Mouse (Mus musculus): Measurements from ENCODE around the gene Ccpg1.

Gene Ccpg1

GRCm38 (mm10) chr9:72985250-72986220, at the start of gene Ccpg1, which contains the start of gene Ccpg1os:
TSS of gene Ccpg1 (plus strand) at chr9:72985429.
TSS of gene Ccpg1os (minus strand) at chr9:72985382.
- in situ Hi-C loops (cut with MboI; ENCODE audit: unreplicated experiment in 2 of 2), result no loop called here

DNA sequence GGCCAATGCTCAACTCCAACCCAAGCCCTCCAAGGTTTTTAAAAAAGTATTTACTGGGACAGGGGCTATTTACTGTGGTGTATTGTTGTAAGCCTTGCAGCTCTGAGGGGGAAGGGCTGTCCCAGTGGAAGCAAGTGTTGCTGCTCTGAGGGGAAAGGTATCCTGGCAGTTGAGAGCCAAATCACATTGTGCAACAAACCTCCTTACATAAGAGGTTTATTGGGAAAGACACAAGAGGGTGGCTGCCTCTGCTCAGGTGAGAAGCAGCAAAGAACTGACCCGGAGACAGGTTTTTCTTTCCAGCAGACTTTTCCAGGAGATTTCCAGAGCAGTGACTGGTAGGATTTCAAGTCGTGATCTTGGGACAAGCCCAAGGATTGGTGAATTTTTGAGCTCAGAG, 48.9 kb upstream of the Ccpg1 start:
- in situ Hi-C loops (cut with MboI; ENCODE audit: unreplicated experiment in 2 of 2), result loop anchor here in 1 of 2 experiments (25.0 kb wide), 2 partner anchors 1051 to 1124 kb away; no protein-coding TSS in a partner anchor

GRCm38 (mm10) chr9:72943424-72943823, 41.8 kb upstream of the Ccpg1 start:
- in situ Hi-C loops (cut with MboI; ENCODE audit: unreplicated experiment in 2 of 2), result loop anchor here in 1 of 2 experiments (25.0 kb wide), 2 partner anchors 1044 to 1131 kb away; no protein-coding TSS in a partner anchor

- in situ Hi-C loops (cut with MboI; ENCODE audit: unreplicated experiment in 2 of 2), result loop anchor here in 1 of 2 experiments (25.0 kb wide), 2 partner anchors 1043 to 1132 kb away; no protein-coding TSS in a partner anchor
Measured at GRCm38 (mm10) chr9:72944286-72944685, 40.9 kb upstream of the Ccpg1 start.

DNA sequence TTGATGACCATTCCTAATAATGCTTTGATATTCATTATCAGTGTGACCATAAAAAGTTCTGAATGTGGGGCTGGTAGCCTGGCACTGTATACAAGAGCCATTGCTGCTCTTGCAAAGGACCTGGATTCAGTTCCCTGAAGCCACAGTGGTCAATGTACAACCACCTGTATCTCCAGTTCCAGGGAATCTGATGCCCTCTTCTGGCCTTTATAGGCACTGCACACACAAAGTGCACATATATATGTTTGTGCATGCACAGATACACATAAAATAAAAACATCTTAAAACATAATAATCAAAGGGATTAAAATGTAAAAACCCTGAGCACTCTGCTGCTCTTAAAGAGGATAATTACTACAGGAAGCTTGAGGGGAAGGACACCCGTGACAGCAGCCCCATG, 38.2 kb upstream of the Ccpg1 start:
- in situ Hi-C loops (cut with MboI; ENCODE audit: unreplicated experiment in 2 of 2), result loop anchor here in 1 of 2 experiments (25.0 kb wide), 2 partner anchors 1040 to 1135 kb away; no protein-coding TSS in a partner anchor

GRCm38 (mm10) chr9:72949572-72949971, 35.7 kb upstream of the Ccpg1 start:
- in situ Hi-C loops (cut with MboI; ENCODE audit: unreplicated experiment in 2 of 2), result loop anchor here in 1 of 2 experiments (25.0 kb wide), 2 partner anchors 1038 to 1137 kb away; no protein-coding TSS in a partner anchor

GRCm38 (mm10) chr9:72954746-72955145, 30.5 kb upstream of the Ccpg1 start:
- in situ Hi-C loops (cut with MboI; ENCODE audit: unreplicated experiment in 2 of 2), result loop anchor here in 1 of 2 experiments (5.0 kb wide), 1 partner anchor 62 kb away; no protein-coding TSS in a partner anchor

DNA sequence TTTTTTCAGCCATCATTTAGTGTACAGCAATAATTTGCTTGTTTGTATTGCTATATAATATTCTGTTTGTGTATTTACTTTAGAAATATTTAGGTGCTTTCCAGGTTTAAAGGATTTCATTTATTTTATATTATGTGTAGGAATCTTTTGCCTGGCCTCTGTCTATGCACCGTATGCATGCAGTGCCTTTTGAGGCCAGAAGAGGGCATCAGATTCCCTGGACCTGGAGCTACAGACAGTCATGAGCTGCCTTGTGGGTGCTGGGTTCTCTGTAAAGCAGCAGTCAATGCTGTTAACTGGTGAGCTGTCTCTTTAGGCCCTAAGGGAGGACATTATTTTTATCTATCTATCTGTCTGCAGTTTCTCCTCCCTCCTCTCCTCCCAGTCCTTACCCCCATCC, 29.7 kb upstream of the Ccpg1 start:
- in situ Hi-C loops (cut with MboI; ENCODE audit: unreplicated experiment in 2 of 2), result loop anchor here in 1 of 2 experiments (5.0 kb wide), 1 partner anchor 63 kb away; no protein-coding TSS in a partner anchor

DNA sequence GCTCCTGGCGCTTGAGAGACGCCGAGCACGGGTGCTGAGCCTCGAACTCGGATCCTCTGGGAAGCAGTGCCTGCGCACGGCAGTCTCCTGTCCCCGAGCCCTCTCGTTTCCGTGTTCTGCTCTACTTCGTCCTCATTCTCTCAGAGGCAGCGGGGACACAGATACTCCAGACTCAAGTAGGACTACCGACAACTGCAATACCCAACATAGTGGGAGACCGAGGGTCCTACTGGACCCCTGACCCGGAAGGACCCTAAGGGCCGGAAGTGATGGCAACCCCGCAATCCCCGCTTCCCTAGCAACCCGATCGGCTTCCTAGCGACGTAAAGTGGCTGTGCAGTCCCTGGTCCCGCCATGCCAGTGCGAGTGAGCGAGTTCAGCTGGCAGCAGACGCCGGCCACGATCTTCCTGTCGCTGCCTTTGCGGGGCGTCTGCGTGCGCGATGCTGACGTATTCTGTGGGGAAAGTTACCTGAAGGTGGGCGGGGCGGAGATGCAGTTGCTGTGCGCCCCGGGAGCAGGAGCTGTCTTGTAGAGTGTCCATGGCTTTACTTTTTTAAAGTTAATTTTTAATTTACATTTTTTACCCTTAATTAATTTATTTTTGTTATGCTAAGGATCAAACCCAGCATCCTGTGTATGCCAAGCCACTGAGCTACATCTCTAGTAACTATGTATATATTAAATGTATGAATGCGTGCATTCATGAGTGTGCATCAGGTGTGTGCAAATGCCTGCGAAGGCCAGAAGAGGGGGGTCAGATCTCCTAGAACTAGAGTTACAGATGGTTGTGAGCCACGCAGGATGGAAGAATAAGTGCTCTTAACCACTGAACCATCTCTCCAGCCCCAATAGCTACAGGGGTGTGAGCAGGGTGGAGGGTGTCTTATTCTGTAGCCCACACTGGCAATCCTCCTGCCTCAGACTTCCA, 26.4 kb upstream of the Ccpg1 start, which contains the start of the genes Dyx1c1 and Gm44503:
Dyx1c1 (plus strand) TSS at position 265 of the 930 bp plus-strand sequence.
Gm44503 (plus strand) TSS at position 332 of the 930 bp plus-strand sequence.
- in situ Hi-C loops (cut with MboI; ENCODE audit: unreplicated experiment in 2 of 2), result loop anchor here in 1 of 2 experiments (5.0 kb wide), 1 partner anchor 66 kb away; no protein-coding TSS in a partner anchor

DNA sequence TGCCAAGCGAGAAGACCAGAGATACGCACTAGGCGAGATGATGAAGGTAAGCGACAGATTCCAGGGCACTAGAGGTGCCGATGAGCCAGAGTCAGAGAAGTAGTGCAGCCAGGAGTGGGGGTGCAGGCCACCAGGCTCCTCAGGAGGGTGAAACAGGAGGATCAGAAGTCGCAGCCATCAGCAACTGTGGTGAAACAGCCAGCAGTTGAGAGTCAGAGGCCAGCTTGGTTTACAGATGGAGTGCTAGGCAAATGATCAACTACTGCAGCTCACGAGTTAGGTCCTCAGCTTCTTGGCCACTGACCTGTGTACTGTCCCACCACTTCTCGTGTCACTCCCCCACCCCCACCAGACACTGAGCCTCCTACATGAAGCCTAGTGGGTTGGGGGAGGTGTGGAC, 23.9 kb upstream of the Ccpg1 start:
- in situ Hi-C loops (cut with MboI; ENCODE audit: unreplicated experiment in 2 of 2), result loop anchor here (5.0 kb wide), 1 partner anchor 131 kb away; no protein-coding TSS in a partner anchor

- in situ Hi-C loops (cut with MboI; ENCODE audit: unreplicated experiment in 2 of 2), result loop anchor here (5.0 kb wide), 1 partner anchor 130 kb away; no protein-coding TSS in a partner anchor
Measured at GRCm38 (mm10) chr9:72961959-72962358, 23.3 kb upstream of the Ccpg1 start.

- in situ Hi-C loops (cut with MboI; ENCODE audit: unreplicated experiment in 2 of 2), result no loop called here
Measured at GRCm38 (mm10) chr9:72968349-72969061, 16.7 kb upstream of the Ccpg1 start.

DNA sequence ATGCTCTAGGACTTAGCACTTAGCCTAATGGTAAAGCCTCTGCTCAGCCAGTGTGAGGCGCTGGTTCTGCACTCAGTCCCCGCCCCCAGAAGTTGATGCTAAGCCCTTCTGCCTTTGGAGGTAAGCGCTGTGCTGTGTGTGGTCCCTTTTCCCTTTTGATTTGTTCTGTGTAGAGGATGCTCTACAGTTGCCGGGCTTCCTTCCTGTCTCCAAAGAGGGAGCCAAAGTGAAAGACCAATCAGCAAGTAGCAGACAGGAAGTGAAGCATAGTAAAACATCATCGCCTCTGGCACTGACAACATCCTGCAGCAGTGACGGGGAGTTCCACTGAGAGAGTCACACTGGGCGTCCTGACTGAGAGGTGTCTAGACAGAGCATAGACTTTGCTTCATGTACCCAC, 15.4 kb upstream of the Ccpg1 start:
- in situ Hi-C loops (cut with MboI; ENCODE audit: unreplicated experiment in 2 of 2), result no loop called here

DNA sequence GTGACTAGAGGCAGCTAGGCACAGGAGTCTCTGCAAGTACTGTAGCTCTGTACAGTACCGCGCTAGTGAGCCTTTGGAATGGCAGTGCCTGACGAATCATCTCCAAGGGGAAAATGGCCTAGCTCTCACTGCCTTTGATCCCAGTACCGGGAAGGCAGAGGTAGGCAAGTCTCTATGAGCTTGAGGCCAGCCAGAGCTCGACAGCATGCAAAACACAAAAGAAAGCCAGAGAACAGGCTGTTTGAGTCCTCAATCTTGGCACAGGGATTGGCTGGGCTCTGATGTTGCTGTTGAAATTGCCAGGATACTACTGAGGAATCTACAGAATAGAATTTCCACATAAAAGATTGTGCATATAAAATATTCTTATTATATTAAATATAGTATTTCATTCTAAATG, 12.8 kb upstream of the Ccpg1 start:
- in situ Hi-C loops (cut with MboI; ENCODE audit: unreplicated experiment in 2 of 2), result no loop called here

GRCm38 (mm10) chr9:72972984-72973383, 12.2 kb upstream of the Ccpg1 start:
- in situ Hi-C loops (cut with MboI; ENCODE audit: unreplicated experiment in 2 of 2), result no loop called here

DNA sequence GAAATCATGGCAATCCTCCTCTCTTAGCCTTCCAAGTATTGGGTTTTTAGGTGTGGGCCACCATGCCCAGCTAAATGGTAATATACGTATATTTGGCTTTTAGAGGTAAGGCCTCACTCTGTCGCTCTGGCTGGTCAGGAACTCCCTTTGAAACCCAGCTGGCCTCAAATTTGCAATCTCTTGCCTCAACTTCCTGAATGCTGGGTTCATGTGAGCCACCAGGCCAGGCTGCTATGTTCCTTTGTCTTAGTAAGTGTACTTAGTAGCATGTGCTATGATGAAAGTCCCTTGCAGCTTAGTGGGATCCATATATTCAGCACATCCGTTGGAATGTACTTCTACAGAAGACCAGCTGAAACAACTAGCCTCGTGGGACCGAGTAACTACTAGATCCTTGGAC, 10.5 kb upstream of the Ccpg1 start:
- in situ Hi-C loops (cut with MboI; ENCODE audit: unreplicated experiment in 2 of 2), result no loop called here

GRCm38 (mm10) chr9:72975242-72975641, 10.0 kb upstream of the Ccpg1 start:
- in situ Hi-C loops (cut with MboI; ENCODE audit: unreplicated experiment in 2 of 2), result no loop called here

GRCm38 (mm10) chr9:72983066-72983465, 2.2 kb upstream of the Ccpg1 start:
- in situ Hi-C loops (cut with MboI; ENCODE audit: unreplicated experiment in 2 of 2), result no loop called here

GRCm38 (mm10) chr9:72987703-72988102, 2.5 kb downstream of the Ccpg1 start:
- in situ Hi-C loops (cut with MboI; ENCODE audit: unreplicated experiment in 2 of 2), result no loop called here

Measured in v-Abl transformed pro-B cells (cell line).